Mouse (Mus musculus) T-helper 17 cell (primary cell): ENCODE measurements around the gene Clcnkb.

Source experiments
- in situ Hi-C, 2 experiments: fragments of 300-600 bp; cut with MboI, MseI; formaldehyde crosslinking; loops; 1 replicate in 1 of 2; 2 replicates in 1 of 2; pipeline ENCODE4 v1.15.1; 2025; ENCODE audit warnings: high pct_unique_total_duplicates in 2 of 2

Clcnkb gene

GRCm38 (mm10) chr4:141362937-141363548 is 52.8 kb downstream of the Clcnkb start:
- in situ Hi-C loops = loop anchor here (5.0 kb wide), 1 partner anchor 86 kb away; no protein-coding TSS in a partner anchor

- in situ Hi-C loops = loop anchor here (5.0 kb wide), 1 partner anchor 84 kb away; no protein-coding TSS in a partner anchor
These were observed 55.0 kb downstream of the Clcnkb start for GRCm38 (mm10) chr4:141360846-141361245.

GRCm38 (mm10) chr4:141359222-141359621 is 56.6 kb downstream of the Clcnkb start:
- in situ Hi-C loops = no loop called here

- in situ Hi-C loops = no loop called here
These were observed 58.0 kb downstream of the Clcnkb start for GRCm38 (mm10) chr4:141357811-141358210.
